Mouse (Mus musculus) adrenal gland (tissue): ENCODE data around the gene Ifna15.
"Not testable (repeated sequence)": the region's sequence is repeated elsewhere in the genome, so short reads cannot be mapped to it uniquely, and the experiment has no call there.

Source experiments
- intact Hi-C: fragments of 180-260 bp; cut with DNase I; formaldehyde crosslinking; loops from one replicate; pipeline ENCODE4 v1.15.1; 2025
- long read RNA-seq, 2 experiments: library from polyadenylated mRNA; unstranded; transcript quantifications; one replicate each; pipeline ENCODE4 v2.0.0; 2020; ENCODE audit warnings: borderline replicate concordance in 1 of 2; ENCODE audit not compliant: insufficient replicate concordance in 1 of 2

Gene Ifna15
- long read RNA-seq, experiment 1, result 0 reads
- long read RNA-seq, experiment 2, result 0 reads

DNA sequence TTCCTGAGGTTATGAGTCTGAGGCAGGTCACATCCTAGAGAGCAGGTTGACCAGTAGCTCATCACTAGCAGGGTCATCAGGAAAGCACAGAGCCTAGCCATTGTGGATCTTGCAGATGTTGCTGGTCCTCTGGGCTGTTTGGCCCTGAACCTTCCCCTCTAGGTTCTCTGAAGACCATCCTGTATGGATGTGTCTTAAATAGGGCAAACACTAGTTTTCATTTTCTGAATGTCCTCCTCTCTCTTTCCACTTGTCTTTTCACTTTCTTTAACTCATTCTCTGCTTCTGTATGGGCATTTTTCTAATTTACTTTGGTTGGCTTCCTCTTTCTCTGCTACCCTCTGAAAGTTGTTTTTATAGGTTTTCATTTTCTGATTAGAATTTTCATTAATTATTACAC lies at the start of gene Ifna15:
Ifna15 (minus strand) TSS at position 101 of the 400 bp plus-strand sequence.
- intact Hi-C loops, result not testable (repeated sequence)

DNA sequence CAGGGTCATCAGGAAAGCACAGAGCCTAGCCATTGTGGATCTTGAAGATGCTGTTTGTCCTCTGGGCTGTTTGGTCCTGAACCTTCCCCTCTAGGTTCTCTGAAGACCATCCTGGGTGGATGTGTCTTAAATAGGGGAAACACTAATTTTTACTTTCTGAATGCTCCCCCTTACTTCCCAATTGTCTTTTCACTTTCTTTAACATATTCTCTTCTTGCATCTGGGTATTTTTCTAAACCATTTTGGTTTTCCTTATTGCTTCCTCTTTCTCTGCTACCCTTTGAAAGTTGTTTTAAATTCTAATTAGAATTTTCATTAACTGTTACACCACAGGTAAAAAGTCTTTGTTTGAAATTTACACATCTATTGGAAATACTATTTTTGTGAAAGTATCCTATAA lies 45.2 kb upstream of the Ifna15 start, which contains the start of gene Ifna12:
Ifna12 (minus strand) TSS at position 101 of the 400 bp plus-strand sequence.
- intact Hi-C loops, result no loop called here

DNA sequence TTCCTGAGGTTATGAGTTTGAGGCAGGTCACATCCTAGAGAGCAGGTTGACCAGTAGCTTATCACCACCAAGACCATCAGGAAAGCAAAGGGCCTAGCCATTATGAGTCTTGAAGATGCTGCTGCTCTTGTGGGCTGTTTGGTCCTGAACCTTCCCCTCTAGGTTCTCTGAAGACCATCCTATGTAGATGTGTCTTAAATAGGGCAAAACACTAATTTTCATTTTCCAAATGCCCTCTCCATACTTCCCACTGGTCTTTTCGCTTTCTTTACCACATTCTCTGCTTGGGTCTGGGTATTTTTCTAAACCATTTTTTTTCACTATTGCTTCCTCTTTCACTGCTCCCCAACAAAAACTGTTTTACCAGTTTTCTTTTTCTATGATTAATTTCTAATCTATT lies 34.2 kb upstream of the Ifna15 start, which contains the start of gene Ifna9:
Ifna9 (minus strand) TSS at position 101 of the 400 bp plus-strand sequence.
- intact Hi-C loops, result no loop called here

DNA sequence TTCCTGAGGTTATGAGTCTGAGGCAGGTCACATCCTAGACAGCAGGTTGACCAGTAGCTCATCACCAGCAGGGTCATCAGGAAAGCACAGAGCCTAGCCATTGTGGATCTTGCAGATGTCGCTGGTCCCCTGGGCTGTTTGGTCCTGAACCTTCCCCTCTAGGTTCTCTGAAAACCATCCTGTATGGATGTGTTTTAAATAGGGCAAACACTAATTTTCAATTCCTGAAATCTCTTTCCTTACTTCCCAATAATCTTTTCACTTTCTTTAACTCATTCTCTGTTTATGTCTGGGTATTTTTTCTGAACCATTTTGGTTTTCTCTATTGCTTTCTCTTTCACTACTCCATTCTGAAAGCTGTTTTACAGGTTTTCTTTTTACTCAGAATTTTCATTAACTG lies 13.7 kb upstream of the Ifna15 start, which contains the start of gene Ifna14:
Ifna14 (minus strand) TSS at position 101 of the 400 bp plus-strand sequence.
- intact Hi-C loops, result no loop called here

DNA sequence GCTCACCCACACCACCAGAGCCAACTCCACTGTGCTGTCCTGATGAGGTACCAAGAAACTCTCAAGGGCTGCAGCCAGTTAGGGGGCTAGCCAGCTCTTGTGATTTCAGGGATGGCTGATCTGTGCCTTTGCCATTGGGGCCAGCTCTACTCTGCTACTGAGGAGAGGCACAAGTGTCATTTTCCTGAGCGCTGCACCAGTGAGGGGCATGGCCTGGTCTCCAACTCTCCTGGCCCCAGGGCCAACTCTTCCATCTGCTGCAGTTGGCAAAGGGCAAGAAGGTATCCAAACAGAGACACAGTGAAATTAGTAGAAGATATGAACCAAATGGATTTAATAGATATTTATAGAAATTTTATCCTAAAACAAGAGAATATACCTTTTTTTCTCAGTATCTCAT lies 3.7 kb upstream of the Ifna15 start:
- intact Hi-C loops, result no loop called here

DNA sequence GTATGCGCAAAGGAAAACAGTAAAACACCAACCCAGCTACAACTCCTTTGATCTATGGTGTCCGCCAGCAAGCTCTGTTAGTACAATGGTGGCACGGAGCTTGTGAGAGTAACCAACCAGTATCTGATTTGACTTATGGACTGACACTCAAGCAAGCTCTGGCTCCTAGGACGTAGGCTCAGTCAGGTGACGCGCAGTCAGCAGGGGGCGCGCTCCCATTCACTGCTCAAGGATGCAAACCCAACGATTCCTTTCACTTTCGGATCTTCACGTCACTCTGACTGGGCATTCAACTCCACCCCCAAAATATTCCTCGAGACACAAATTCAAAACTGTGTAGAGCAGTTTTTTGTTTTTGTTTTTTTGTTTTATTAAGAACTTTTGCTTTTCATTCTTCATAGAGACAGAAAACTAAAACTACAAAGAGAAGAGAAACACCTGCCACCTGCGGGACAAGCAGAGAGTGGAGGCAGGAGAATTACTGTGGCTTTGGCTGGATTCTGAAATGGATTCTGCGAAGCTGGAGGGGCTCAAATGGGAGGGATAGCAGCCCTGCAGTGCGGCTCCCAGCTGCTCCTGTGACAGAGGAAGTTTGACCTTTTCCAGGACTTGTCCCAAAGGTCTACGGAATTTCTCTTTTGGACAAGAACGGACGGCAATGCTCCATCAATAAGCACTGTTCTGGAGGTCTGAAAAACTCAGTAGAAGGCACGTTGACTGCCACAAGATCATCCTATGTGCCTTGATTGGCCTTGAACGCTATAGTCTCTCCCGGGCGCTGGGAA lies 7.7 kb downstream of the Ifna15 start:
- intact Hi-C loops, result no loop called here

DNA sequence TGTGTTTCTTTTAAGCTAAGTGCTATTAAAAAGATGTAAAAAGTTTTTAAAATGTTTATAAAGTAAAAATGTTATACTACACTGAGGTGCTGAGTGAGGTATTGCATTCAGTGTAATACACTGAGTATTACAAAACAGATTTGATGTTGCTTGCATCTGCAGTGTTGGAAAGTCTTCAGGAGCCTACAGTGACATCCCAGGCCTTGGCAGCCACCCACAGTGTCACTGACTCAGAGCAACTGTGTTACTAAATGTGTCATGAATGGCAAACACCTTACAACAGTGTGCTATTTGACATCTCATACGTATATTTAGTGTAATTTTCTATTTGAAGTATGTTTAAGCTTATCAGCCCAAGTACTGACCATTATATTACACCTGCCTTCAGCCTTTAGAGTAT lies 10.1 kb downstream of the Ifna15 start:
- intact Hi-C loops, result no loop called here

DNA sequence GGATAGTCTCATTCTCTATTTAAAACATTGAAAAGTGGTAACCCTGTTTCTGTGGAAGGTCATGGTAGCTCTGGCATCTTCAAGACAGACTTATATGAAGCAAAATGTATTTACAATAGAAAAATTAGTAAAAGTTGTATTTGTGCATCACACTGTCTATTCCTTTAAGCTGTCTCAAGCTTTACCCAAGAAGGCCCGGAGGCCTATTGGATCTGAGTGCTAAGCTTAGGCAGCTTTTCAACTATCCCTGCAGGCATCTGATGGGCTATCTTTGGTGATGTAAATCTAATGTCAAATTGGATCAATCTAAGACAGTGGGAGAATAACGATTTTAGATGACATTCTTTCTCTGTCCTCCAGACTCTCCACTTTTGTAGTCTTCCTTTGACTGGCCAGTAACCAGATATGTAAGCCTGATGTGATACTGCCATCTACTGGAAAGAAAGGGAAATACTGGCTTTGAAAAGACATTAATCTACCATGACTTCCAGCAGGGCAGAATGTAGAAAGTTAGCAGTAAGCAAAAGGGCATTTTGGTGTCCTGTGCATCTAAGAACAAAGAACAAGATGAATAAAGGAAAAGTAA lies 14.3 kb downstream of the Ifna15 start:
- intact Hi-C loops, result loop anchor here (2.0 to 5.0 kb wide), 3 partner anchors 21 to 506 kb away; partner anchors contain the start of gene Ifnb1

DNA sequence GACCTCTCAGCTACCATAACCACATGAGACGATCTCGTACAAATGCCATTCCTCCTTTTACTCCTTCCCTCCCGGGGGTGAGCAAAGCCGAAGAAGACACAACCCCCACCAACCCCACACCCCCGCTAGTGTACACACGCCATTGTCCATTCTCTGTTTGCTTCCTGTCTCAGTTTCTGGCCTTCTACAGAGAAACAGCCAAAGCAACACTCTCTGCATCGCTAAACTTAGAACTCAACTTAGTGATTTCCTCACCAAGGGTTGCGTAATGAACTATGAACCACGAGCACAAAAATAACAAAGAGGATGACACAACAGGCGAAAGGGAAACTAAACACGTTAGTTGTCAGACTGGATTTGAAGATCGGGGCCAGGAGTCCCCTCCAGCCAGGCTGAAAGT lies 20.7 kb downstream of the Ifna15 start:
- intact Hi-C loops, result no loop called here

DNA sequence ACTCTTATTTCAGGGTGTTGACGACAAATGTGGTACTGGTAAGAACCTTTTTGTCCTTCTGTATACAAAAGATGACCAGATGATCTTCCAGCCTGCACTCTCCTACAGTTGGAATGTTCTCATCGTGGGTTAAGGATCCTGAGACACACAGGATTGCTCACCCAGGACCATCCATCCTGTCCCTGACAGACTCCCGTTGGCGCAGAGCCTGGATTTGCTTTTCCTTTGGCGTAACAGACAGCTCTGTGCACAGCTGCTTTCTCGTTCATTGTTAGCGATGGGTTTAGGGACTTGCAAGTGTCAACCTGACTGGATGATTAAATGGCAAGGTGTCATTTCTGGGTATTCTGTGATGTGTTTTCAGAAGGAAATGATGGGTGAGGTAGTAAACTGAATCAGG lies 21.4 kb downstream of the Ifna15 start:
- intact Hi-C loops, result no loop called here

DNA sequence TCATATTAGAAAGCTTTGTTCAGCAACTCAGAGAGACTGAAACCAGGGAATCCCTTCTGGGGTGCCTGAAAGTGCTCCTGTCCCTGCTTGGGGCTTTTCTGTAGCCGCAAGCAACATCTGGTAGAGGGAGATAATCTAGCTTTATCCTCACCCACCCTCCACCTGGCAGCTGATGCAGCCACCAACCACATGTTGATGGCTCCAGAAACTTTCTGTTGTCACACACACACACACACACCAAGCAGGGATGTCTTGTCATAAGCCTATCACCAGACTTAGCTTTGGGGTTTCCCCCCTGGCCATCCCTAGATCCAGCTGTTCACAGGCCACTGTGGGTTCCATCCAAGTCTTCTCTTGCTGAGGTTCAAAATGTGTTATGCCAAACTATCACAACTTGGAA lies 22.3 kb downstream of the Ifna15 start:
- intact Hi-C loops, result no loop called here

DNA sequence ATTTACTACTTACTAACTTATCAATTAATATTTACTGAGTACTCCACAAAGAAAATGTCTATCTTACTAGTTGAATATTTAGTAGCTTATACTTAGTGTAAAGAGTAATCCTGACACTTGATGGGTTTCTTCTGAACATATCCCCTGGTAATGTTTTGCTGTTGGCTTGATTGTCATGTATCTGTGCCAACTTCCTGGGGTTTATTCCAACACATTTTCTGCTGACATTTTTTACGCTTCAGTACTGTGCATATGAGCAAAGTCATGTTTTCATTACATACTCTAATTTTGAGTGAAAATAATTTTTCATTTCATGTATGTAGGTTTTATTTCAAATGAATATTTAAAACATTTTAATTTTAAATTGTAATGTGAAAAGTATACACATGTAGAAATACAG lies 23.1 kb downstream of the Ifna15 start:
- intact Hi-C loops, result no loop called here

DNA sequence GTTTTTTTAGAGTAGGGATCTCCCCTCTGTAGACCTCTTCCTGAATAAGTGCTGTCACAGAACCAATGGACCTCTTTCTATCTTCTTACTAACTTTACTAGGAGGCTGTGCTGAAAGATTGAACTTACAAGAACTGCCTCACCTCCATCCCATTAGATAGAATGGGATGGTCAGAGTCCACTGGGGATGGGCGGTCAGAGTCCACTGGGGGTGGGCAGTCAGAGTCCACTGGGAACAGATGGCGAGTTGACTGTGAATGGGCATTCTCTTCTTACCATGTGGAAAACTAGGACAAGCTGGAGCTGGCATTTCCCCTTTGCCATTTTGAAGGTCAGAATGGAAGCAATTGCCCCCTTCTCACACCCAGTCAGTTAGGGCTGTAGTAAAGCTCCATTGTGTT lies 24.5 kb downstream of the Ifna15 start:
- intact Hi-C loops, result no loop called here

DNA sequence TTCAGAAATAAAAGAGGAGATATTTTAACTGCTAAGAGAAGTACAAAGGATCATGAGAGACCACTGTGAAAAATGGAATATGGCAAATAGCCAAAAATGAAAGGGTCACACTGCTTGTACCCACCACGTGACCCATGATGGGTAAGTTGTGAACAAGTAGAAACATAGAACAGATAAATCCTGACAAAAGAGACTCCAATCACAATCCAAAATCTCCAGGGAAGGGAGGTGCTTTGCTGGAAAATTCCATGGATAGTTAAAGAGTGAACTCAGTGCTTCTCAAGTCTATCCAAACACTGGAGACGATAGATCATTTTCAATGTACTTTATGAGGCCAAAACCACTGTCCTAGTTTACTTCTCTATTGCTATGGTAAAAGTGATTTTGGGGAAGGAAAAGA lies 27.2 kb downstream of the Ifna15 start:
- intact Hi-C loops, result no loop called here

DNA sequence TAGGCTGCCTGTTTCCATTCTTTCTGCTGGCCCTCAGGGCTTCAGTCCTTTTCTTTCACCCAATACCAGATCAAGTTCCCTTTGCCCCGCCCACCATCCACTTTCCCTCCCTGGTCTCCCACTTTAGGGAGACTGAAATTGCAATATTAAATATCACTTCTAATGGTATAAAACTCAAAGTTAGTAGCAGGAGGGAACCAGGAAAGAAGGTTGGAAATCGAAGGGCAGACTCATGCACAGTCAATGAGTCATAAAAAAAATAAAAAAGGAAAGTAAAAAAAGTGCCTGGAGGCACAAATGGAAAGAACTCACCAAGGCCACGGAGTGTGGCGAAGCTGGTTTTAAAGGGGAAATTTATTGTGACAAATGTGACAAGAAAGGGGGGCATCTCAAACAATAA lies 27.8 kb downstream of the Ifna15 start:
- intact Hi-C loops, result no loop called here

DNA sequence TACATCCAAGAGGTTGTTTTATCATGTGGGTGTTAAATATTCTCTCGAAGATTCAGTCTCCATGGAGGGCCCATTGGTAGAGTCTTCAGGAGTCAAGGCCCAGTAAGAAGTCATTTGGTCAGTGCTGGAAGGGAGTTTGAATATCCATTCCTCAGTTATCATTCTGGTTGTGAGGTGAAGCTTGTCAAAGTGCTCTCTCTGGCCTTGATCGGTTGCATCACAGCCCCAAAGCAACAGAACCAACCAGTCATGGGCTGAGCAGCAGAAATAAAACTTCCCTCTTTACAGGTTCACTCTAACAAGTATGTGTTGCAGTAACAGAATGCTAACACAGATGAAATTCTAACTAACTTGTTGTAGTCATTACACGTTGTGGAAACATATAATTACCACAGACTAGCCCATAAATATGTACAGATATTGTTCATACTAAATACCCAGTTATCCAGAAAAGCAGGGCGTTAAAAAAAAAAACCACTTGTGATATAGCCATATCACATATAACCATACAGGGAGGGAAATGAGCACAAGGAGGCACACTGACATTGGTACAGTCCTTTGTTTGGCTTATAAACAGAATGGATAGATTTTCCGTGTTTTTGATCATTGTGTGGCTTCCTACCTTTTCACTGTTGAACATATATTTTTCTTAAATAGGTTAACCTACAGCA lies 31.5 kb downstream of the Ifna15 start:
- intact Hi-C loops, result no loop called here

DNA sequence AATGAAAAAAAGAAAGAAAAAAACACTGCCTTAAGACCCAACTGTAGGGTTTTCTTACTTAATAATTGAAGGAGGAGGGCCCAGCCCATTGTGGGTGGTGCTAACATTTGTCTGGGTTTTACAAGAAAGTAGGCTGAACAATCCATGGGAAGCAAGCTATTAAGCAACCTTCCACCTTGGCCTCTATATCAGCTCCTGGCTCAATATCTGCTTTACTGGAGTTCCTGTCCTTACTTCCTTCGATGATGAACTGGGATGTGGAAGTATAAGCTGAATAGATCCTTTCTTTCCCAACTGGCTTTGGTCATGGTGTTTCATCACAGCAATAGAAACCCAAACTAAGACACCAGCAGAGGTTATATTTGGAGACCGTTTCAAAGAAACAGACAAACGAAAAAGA lies 32.7 kb downstream of the Ifna15 start:
- intact Hi-C loops, result no loop called here

DNA sequence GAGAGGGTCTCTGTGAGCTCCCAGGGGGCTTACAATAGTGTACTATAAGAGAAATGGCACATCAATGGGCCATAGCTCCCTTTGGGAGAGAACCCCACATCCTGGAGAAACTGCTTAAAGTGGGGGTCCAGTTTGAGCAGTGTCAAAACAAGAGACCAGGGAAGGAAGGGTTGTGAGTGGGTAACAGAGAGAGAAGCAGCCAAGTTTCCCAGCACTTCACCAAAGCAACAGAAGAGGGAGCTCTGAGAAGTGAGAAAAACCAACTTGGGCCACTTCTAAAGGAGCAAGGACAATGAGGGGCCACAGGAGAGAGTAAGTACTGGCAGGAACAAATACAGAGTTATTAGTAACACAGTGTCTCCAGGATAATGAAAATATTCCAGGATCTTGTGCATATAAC lies 34.8 kb downstream of the Ifna15 start:
- intact Hi-C loops, result loop anchor here (2.0 kb wide), 1 partner anchor 22 kb away; no protein-coding TSS in a partner anchor

DNA sequence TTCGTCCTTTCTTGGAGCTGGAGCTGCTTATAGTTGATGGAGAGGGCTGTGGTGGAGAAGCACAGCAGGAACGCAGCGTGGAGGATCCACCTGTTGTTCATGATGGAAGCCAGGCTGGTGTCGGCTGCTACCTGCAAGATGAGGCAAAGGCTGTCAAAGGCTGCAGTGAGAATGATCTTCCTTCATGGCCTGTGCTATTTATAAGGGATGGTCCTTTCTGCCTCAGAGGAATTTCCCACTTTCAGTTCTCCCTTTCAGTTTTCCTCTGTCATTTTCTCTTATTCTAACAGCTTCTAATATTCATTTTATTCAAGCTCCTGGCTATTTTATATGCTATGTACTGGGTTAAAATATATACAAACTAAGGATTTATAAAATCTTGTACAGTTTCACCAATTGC lies 35.4 kb downstream of the Ifna15 start, which contains the start of gene Ifnb1:
Ifnb1 (minus strand) TSS at position 101 of the 400 bp plus-strand sequence.
- intact Hi-C loops, result loop anchor here (2.0 kb wide), 1 partner anchor 22 kb away; no protein-coding TSS in a partner anchor

DNA sequence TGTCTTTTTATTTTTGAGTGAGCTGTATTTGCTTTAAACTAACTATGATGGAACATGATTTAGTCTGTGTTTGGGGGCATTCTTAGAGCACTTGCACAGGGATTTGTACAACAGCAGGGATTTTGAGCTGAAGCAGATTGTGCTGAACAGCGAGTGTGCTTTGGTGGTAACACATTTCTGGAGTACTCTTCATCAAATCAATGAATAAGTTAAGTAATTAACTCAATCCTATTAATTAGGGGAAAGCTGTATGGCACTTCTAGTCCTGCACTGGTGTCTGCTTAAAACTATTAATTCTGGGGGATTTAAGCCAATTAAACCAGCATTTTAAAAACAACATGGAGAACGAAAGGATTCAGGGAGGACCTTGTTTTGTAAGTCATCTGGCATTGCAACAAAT lies 40.1 kb downstream of the Ifna15 start:
- intact Hi-C loops, result no loop called here

DNA sequence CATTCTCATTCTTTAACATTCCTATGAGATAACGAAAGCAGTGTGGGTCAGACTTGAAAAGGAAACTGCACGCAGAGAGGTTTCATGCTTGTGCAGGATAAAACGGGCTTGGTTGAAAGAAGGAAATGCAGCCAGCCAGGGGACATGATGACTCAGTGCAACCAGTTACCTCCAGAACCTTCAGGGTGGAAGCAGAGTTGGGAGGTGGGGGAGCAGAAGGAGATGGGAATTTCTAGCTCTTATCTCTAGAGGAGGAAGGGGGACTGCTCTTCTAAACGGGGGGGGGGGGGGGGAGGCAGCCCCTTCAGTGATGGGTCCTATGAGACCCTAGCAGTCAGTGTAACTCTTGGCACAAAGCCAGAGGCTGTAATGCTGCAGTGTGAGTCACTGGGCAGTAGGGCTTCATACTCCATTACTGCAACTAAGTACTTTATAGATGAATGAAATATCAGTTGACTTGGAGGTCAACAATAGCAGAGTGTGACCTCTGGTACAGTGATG lies 42.3 kb downstream of the Ifna15 start:
- intact Hi-C loops, result no loop called here

DNA sequence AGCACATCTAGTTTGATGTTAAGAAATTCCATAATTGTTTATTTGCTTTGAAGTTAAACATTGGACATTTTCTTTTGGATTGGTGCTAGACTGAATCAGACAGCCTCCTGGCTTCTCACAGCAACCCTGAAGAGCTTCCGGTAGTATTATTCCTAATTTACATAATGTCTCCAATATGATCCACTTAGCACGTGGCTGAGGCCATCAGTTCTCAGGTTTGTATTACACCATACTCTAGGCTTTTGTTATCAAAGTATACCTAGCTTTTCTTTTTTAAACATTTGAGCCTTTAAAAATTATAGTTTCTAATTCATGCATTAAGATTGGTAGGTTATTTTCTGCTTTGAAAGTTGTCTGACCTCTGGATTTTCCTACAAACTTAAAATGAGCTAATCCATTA lies 42.8 kb downstream of the Ifna15 start:
- intact Hi-C loops, result no loop called here
